Mouse (Mus musculus) olfactory bulb, adult 2 months (tissue): ENCODE data around the gene Rcn1.

ENCODE experiments used
- CTCF ChIP-seq: fragments of 200-500 bp; IDR thresholded peaks from 2 replicates; pipeline ENCODE4 v1.5.1; 2012; ENCODE audit warnings: low read depth, mild to moderate bottlenecking, low read length, moderate library complexity; ENCODE audit not compliant: insufficient read depth
- POLR2A ChIP-seq: fragments of 200-500 bp; IDR thresholded peaks from 2 replicates; pipeline ENCODE4 v1.6.1; 2012; ENCODE audit warnings: mild to moderate bottlenecking, low read depth, low read length, moderate library complexity; ENCODE audit not compliant: insufficient read depth

DNA sequence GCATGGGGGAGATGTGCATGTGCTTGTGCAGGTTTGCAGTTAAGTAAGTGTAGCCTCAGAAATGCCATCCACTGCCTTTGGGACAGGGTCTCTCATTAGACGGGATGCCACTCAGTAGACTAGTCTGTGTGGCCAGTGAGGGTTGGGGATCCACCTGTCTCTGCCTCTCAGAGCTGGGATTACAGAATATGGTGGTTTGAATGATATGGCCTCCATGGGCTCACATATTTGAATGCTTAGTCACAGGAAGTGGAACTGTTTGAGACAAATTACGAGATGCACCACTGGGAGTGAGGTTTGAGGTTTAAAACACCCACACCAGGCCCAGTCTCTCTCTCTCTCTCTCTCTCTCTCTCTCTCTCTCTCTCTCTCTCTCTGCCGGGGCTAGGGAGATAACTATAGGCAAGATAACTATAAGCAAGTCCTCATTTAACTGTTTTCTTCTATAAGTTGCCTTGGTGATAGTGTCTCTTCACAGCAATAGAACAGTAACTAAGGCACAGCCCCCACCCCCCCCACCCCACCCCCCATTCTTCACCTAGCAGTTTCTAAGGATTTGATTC lies 18.3 kb downstream of the Rcn1 start:
- TF ChIP-seq CTCF (no peak), POLR2A (no peak)
